Mouse (Mus musculus) E14TG2a.4 (cell line): ENCODE results near the gene Map2k2.
A peak's percentile ranks its signal among the peaks of the same experiment; 100 is the strongest.

Source experiments
- H3K27me3 ChIP-seq: 2 replicates; pipeline ENCODE4 v1.6.1; 2014; ENCODE audit warnings: low read length, control low read depth; ENCODE audit not compliant: insufficient read depth
- H3K36me3 ChIP-seq: 2 replicates; pipeline ENCODE4 v1.6.1; 2014; ENCODE audit warnings: low read length, control low read depth; ENCODE audit not compliant: insufficient read depth
- H3K4me1 ChIP-seq: replicated peaks from 2 replicates; pipeline ENCODE4 v1.6.1; 2014; ENCODE audit warnings: low read depth, low read length, control low read depth
- H3K4me3 ChIP-seq: replicated peaks from 2 replicates; pipeline ENCODE4 v1.5.1; 2014; ENCODE audit warnings: mild to moderate bottlenecking, low read length
- H3K9me3 ChIP-seq: 2 replicates; pipeline ENCODE4 v1.6.1; 2014; ENCODE audit warnings: low read length, control low read depth
- CTCF ChIP-seq: conservative IDR thresholded peaks from 2 replicates; pipeline ENCODE4 v1.5.1; 2014; ENCODE audit warnings: low read length
- NANOG ChIP-seq: IDR thresholded peaks from 2 replicates; pipeline ENCODE4 v1.6.1; 2014; ENCODE audit warnings: borderline replicate concordance, low read length, mixed read lengths
- POU5F1 ChIP-seq: IDR thresholded peaks from 2 replicates; pipeline ENCODE4 v1.6.1; 2014; ENCODE audit warnings: low read length, borderline replicate concordance

Gene Map2k2

DNA sequence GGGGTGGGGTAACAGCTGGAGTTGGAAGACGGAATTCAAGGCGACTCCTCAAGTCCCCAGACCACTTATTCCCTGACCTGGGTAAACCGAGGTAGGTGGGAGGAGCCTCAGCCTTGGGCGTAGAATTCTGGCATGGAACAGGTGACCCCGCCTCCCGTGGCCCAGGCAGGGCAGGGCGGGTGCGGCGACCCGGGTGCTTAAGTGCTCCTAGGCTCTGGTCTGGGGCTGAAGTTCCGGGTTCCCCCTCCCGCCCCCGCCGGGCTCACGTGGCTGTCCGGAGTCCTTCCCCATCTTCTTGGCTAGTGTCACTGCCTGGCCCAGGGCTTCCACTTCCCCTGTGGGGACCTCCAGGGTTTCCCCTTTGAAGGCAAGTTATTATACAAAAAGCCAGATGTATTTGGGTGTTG is 28.5 kb downstream of the Map2k2 start:
- H3K4me1 ChIP-seq: peaks cover 57% of the 10 kb centered on the region
- H3K36me3 ChIP-seq: no peaks in the 10 kb centered on the region
- no peak for TF ChIP-seq NANOG
- TF ChIP-seq CTCF: no peak
- TF ChIP-seq POU5F1: no peak
- H3K27me3 ChIP-seq: peaks cover 5% of the 10 kb centered on the region; the same call in 1 of the 2 replicates
- peak overlapping the region; percentile 97 for H3K4me3 ChIP-seq
- H3K9me3 ChIP-seq: no peaks in the 10 kb centered on the region

DNA sequence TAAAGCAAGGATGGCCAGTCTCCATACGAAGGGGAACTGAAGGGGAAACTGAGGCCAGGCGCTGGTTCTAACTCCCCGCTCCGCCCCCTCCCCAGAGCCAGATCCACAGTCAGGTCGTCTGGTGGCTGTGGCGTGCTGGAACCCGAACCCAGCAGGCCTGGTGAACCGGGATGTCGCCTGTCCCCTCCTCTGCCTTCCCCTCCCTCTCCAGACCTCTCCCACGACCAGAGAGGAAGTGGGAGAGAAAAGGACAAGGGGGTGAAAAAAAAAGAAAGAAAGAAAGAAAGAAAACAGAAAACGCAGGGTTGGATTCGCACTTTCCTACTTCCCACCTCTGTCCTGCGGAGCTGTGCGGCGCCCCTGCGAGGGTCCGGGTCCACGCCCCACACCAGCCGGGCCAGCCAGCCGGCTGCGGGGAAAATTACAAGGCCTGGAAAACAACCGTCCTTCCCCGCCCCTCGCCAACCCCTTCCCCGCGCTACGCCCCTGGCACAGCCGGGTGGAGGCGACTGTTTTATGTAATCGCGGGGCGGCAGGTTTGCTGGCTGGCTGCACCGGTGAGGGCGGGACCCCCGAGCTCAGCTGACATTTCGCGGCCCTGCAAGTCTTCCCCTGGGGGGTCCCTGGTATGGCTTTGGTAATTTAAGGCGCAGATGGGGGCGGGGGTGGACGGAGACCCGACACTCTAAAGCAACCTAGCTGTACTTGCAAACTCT is 29.4 kb downstream of the Map2k2 start, which contains the start of gene Zbtb7a:
Gene Zbtb7a (plus strand): TSS at position 255 of the 716 bp plus-strand sequence.
- H3K4me3 ChIP-seq: peak within 1 kb of the TSS; percentile 97
- no peaks in the 10 kb centered on the region for H3K9me3 ChIP-seq
- TF ChIP-seq NANOG (no peak), POU5F1 (no peak), CTCF (no peak)
- H3K27me3 ChIP-seq: peaks cover 5% of the 10 kb centered on the region; the same call in 1 of the 2 replicates
- peaks cover 58% of the 10 kb centered on the region for H3K4me1 ChIP-seq
- no peaks in the 10 kb centered on the region for H3K36me3 ChIP-seq

DNA sequence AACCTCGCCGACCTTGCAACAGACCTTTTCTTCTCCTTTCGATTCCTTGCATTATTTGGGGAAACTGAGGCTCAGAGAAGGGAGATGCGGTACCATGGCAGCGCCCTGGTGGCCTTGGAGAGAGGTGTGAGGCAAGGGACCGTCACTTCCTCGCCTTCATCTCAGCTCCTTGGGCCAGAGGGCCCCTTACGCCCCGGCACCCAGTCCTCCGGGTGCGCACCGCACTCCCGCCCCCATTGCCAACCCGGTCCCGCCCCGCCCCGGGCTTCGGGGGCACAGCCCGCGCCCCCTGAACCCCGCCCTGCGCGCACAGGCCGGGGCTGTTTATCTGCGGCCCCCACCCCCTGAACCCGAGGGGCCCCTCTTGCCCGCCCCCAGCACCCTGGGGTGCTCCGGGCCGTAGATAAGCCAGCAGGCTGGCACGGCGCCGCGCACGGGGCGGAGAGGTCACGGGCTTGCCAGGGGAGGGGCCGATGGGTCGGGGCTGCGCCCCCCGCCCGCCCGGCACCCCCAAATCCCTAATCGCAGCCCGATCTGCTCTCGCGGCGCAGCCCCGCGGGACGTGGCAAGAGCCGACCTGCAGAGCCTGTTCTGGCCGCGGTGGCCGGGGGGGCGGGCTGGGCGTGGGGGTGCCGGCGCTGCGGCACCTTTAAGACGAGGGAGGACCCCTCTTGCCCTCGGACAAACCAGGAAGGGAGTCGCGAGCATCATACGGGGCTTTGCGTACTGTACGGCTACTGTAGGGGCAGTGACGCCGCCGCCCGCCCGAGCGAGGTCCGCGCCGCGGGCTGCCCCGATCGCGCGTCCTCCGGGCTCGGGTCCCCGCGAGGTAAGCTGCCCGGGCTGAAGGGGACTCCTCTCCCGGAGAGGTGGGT is 30.4 kb downstream of the Map2k2 start:
- Histone ChIP-seq H3K27me3 (peaks cover 5% of the 10 kb centered on the region; the same call in 1 of the 2 replicates), H3K4me3 (peak overlapping the region; percentile 97), H3K36me3 (no peaks in the 10 kb centered on the region), H3K4me1 (peaks cover 58% of the 10 kb centered on the region), H3K9me3 (no peaks in the 10 kb centered on the region)
- no peak for TF ChIP-seq NANOG
- no peak for TF ChIP-seq POU5F1
- TF ChIP-seq CTCF: no peak

DNA sequence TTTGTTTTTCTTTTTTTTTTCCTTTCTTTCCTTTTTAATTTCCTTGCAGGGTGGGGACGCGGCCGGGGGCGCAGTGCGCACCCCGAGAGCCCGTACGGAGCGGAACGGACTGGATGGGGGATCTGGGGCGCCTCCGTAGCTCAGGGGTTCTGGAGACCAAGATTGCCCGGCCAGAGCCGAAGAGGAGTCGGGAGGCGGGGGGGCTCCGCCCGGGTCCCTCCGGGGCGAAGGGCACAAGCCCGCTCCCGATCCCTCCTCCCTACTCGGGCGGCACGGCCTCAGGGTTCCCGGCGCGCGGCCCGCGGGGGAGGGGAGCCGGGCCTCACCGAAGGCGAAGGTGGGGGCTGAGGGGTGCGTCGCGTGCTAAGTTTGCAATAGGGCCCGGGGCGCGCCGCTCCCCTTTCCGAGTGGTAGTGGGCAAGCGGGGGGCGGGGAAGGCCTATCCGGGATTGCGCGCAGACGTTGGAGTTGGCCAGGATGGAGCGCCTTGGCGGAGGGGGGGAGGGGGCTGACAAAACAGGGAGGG is 31.1 kb downstream of the Map2k2 start:
- TF ChIP-seq CTCF (no peak), POU5F1 (no peak), NANOG (no peak)
- Histone ChIP-seq H3K27me3 (peaks cover 5% of the 10 kb centered on the region; the same call in 1 of the 2 replicates), H3K9me3 (no peaks in the 10 kb centered on the region), H3K4me3 (peak overlapping the region; percentile 97), H3K4me1 (peaks cover 60% of the 10 kb centered on the region), H3K36me3 (no peaks in the 10 kb centered on the region)

DNA sequence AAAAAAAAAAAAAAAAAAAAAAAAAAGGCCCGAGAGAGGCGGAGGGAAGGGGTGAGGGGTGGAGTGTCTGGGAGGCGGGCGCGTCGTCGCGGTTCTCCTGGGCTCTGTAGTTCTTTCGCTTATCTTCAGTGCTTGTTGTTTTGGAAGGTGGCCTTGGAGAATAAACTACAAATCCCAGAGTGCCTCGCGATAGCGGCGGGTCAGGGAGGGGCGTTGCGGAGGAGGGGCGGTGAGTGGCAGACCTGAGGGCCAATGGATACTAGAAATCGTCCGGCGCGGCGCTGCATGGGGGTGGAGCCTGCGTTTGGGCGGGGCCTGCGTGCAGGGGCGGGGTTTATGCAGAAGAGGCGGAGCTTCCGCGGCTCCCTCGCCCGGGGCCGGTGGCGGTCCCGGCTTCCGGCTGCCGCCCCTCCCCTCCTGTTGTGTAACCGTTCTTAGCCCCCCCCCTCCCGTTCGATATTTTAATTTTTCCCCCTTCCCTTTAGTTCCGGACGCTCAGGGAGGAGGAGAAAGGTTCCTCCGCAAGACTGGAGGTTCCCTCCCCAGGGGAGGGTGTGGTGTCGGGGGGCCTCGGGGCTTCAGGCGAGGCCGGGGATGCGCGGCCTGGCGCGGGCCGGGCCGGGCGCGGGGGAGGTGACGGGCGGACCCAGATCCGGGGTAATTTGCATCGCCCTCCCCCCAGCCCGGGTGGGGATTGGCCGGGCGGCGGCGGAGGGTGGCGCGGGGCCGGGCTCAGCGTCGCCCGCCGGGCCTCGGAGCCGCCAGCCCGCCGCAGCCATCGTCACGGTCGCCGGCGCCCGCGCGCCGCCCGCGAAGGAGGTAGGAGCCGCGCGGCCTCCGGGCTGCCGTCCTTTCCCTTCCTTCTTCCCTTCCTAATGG is 31.8 kb downstream of the Map2k2 start:
- Histone ChIP-seq H3K27me3 (peaks cover 5% of the 10 kb centered on the region; the same call in 1 of the 2 replicates), H3K4me3 (peak overlapping the region; percentile 97), H3K9me3 (no peaks in the 10 kb centered on the region), H3K4me1 (peaks cover 62% of the 10 kb centered on the region), H3K36me3 (peaks cover 2% of the 10 kb centered on the region)
- TF ChIP-seq CTCF: no peak
- no peak for TF ChIP-seq NANOG
- no peak for TF ChIP-seq POU5F1

DNA sequence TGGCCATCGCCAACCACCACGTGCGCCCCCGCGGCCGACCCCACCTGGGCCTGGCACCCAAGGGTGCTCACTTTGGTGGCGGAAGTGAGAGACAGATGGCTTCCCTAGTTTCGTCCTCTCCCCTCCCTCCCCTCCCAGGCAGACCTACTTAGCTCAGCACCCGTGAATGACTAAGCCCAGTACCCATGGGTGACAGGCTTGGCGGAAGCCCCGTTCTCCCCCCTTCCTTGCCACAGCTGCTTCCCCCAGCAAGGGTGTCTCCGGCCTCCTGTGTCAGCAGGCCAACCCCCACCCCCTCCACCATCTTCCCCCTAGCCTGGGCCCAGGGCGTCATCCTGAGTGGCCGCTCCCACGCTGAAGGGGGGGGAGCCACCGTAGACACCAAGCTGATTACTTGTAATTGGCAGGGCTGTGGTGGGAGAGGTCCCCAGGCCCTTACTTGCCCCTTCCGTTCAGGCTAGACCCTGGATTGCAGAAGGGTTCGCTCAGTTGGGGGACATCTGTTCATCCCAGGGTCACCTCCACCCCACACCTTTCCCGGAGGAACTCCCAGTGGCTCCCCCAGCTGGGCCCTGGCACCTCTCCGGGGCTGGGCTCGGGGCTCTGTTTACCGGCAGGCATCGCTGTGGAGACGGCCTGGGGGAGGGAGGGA is 32.5 kb downstream of the Map2k2 start:
- H3K27me3 ChIP-seq: peaks cover 5% of the 10 kb centered on the region; the same call in 1 of the 2 replicates
- no peak for TF ChIP-seq POU5F1
- no peak for TF ChIP-seq CTCF
- no peak for TF ChIP-seq NANOG
- H3K36me3 ChIP-seq: peaks cover 5% of the 10 kb centered on the region
- H3K4me3 ChIP-seq: peak overlapping the region; percentile 92
- H3K9me3 ChIP-seq: no peaks in the 10 kb centered on the region
- peaks cover 66% of the 10 kb centered on the region for H3K4me1 ChIP-seq

DNA sequence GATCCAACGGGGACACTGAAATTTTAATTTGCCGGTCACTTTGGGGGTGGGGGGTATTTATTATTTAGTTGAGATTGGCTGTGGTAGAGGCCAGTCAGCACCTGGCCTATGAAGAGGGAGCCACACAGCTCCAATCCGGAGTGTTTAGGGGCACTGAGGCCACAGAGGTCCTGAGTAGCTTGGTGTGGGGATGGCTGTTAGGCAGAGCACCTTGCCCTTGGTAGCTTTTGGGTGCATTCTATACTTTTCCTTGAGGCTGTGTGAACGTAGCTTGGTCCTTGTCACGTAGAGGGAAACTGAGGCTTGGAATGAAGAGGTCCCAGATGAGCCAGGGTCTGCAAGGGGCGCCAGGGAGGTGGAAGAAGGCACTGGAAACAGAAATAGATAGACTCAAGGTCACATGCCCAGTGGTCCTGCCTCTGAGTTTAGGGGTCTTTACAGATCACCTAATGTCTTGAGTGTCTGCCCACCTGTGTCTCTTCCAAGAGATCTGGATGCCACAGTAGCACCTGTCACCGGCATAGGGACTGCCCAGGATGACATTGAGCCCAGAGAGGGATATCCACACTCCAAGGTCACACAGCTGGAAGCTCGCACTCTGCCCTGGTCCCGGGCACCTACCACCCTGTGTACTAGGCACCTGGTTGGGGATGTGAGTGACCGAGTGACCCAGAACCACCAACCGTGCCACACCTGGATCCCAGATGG is 33.3 kb downstream of the Map2k2 start:
- Histone ChIP-seq H3K4me1 (peaks cover 70% of the 10 kb centered on the region), H3K4me3 (peak overlapping the region; percentile 92), H3K9me3 (no peaks in the 10 kb centered on the region), H3K36me3 (peaks cover 12% of the 10 kb centered on the region), H3K27me3 (peaks cover 5% of the 10 kb centered on the region; the same call in 1 of the 2 replicates)
- TF ChIP-seq CTCF (no peak), POU5F1 (no peak), NANOG (no peak)
